Mouse (Mus musculus) left cerebral cortex, postnatal 36 days (tissue): ENCODE results near the gene Lrp5. TPM values are rescaled to one million over a fixed set of nuclear protein-coding genes. Genes with fewer than 3 reads are reported as not detected.

Experiments
- DNase-seq, 2 experiments: peaks; one replicate each; pipeline ENCODE4 v3.0.0; 2021 to 2022; ENCODE audit warnings: low spot score in 2 of 2, mixed read lengths in 1 of 2
- intact Hi-C: fragments of 180-260 bp; cut with DNase I; formaldehyde crosslinking; loops from one replicate; pipeline ENCODE4 v1.15.1; 2025
- total RNA-seq, 2 experiments: library from RNA; stranded (reverse); gene quantifications; 2 replicates each; pipeline ENCODE4 v1.2.3; 2021

The Lrp5 gene
- 1 to 10 TPM; 9.1 to 9.2 TPM for total RNA-seq

GRCm38 (mm10) chr19:3686215-3686894 lies at the start of gene Lrp5:
TSS of gene Lrp5 (minus strand) at chr19:3686564.
- no peak for DNase-seq
- intact Hi-C loops = no loop called here

- DNase-seq = no peak
- intact Hi-C loops = no loop called here
Measured at GRCm38 (mm10) chr19:3736001-3736400, 49.6 kb upstream of the Lrp5 start.

- no peak for DNase-seq
- intact Hi-C loops = no loop called here
Measured at GRCm38 (mm10) chr19:3730781-3731646, 44.6 kb upstream of the Lrp5 start.

GRCm38 (mm10) chr19:3728901-3729300 lies 42.5 kb upstream of the Lrp5 start:
- intact Hi-C loops = no loop called here
- DNase-seq = no peak

GRCm38 (mm10) chr19:3724779-3725178 lies 38.4 kb upstream of the Lrp5 start:
- no peak for DNase-seq
- intact Hi-C loops = loop anchor here (5.0 kb wide), 2 partner anchors 43 to 142 kb away; partner anchors contain the start of gene Kmt5b

- DNase-seq = no peak
Measured at GRCm38 (mm10) chr19:3723904-3724303, 37.5 kb upstream of the Lrp5 start.

GRCm38 (mm10) chr19:3723170-3723569 lies 36.8 kb upstream of the Lrp5 start:
- no peak for DNase-seq
- intact Hi-C loops = loop anchor here (5.0 kb wide), 2 partner anchors 44 to 141 kb away; partner anchors contain the start of gene Kmt5b

More at GRCm38 (mm10) chr19:3723904-3724303, 37.5 kb upstream of the Lrp5 start:
- intact Hi-C loops = loop anchor here (5.0 kb wide), 2 partner anchors 43 to 142 kb away; partner anchors contain the start of gene Kmt5b

GRCm38 (mm10) chr19:3719362-3719891 lies 33.1 kb upstream of the Lrp5 start:
- DNase-seq = peak; percentile 63 to 66
- intact Hi-C loops = no loop called here

- peak; percentile 58 to 66 for DNase-seq
- intact Hi-C loops = no loop called here
Measured at GRCm38 (mm10) chr19:3718481-3719361, 32.4 kb upstream of the Lrp5 start.

- no peak for DNase-seq
- intact Hi-C loops = no loop called here
Measured at GRCm38 (mm10) chr19:3714381-3714780, 28.0 kb upstream of the Lrp5 start.

- intact Hi-C loops = no loop called here
- DNase-seq = no peak
Measured at GRCm38 (mm10) chr19:3710436-3710835, 24.1 kb upstream of the Lrp5 start.

GRCm38 (mm10) chr19:3709013-3709787 lies 22.8 kb upstream of the Lrp5 start:
- intact Hi-C loops = loop anchor here (5.0 kb wide), 1 partner anchor 58 kb away; the partner anchor contains the start of gene Kmt5b
- DNase-seq = no peak

GRCm38 (mm10) chr19:3708078-3709012 lies 22.0 kb upstream of the Lrp5 start, which contains the start of gene 1810055G02Rik:
TSS of gene 1810055G02Rik (plus strand) at chr19:3708293.
- DNase-seq = peak; percentile 99
- intact Hi-C loops = loop anchor here (5.0 kb wide), 1 partner anchor 59 kb away; the partner anchor contains the start of gene Kmt5b

- no peak for DNase-seq
- intact Hi-C loops = loop anchor here (5.0 kb wide), 1 partner anchor 60 kb away; the partner anchor contains the start of gene Kmt5b
Measured at GRCm38 (mm10) chr19:3707553-3707952, 21.2 kb upstream of the Lrp5 start.

- intact Hi-C loops = loop anchor here (5.0 kb wide), 1 partner anchor 61 kb away; the partner anchor contains the start of gene Kmt5b
- no peak for DNase-seq
Measured at GRCm38 (mm10) chr19:3706258-3706657, 19.9 kb upstream of the Lrp5 start.

GRCm38 (mm10) chr19:3702460-3702859 lies 16.1 kb upstream of the Lrp5 start:
- no peak for DNase-seq
- intact Hi-C loops = loop anchor here (5.0 kb wide), 1 partner anchor 120 kb away; no protein-coding TSS in a partner anchor
